Mouse (Mus musculus) thymus, adult 18-20 months (tissue): ENCODE data around the gene Dab1.

Experiments
- DNase-seq, 2 experiments: peaks; one replicate each; pipeline ENCODE4 v3.0.0; 2022; ENCODE audit warnings: mixed read lengths in 2 of 2

Dab1 gene

DNA sequence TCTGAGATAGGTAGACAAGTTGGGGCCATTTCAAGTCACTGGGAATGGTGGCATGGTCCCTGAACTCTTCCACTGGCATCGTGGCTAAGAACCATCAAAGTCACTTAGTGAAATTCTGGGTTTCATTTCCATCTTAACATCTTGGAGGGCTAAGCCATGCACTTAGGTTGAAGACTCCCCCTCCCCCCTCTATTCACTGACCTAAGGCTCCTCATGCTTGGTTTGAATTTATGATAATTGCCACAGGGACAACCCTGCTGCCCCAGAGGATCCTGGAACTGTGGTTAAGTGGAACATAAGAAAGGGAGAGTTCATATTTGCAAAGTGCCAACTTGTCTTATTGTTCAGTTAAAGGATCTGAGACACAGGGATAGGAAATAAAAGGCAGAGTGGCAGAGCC lies 375.2 kb downstream of the Dab1 start:
- no peak for DNase-seq

DNA sequence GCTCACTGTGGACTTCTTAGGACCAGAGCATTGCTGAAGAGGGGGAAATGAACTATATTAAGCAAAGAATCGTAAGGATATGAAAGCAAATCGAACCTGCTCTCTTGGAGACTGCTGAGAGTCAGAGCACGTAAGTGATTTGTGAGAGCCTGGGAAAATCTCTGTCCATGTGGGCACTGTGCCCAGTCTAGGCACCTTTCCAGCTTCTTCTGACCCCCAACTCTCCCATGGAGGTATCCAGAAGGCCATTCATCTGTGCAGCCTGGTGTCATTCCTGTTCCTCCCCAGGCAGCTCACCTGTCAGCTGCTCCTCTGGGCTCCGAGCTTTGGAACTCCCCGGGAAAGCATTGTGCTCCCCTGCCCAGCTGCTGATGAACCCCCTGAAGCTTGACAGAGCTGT lies 389.2 kb downstream of the Dab1 start:
- no peak for DNase-seq

DNA sequence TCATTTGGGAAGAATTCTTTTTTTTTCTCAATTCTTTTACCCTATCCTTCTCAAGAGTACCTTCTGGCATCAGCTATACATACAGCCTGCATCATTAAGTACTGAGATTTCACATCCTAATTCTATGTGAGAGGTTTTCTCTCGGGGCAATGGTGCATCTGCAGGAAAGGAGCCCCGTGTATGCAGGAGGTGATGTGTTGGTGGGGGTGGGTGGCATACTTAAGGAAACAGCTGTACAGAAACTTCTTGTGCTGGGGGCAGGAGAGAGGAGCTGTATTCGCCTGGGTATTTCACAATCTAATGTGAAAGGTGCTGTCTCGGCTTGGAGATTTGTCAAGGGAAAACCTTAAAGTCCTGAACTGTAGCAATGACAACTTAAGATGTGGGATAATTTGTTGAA lies 392.5 kb downstream of the Dab1 start:
- no peak for DNase-seq

DNA sequence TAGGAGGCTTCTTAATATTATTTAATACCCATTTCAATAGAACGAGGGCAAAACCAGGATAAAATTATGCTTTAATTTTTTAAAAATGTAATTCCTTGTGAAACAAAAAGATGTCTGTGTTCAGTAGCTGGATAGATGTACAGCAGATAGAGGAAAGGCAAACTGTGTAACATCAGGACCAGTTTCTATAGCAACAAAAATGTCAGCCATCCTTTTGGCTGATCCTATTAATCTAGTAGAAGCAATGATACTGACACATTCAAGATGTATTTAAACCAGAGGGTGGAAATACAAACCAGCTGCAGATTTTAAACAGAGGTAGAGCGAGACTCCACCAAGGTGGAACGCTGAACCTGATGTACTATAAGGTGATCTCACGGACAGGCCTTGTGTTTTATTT lies 393.0 kb downstream of the Dab1 start:
- DNase-seq = no peak

DNA sequence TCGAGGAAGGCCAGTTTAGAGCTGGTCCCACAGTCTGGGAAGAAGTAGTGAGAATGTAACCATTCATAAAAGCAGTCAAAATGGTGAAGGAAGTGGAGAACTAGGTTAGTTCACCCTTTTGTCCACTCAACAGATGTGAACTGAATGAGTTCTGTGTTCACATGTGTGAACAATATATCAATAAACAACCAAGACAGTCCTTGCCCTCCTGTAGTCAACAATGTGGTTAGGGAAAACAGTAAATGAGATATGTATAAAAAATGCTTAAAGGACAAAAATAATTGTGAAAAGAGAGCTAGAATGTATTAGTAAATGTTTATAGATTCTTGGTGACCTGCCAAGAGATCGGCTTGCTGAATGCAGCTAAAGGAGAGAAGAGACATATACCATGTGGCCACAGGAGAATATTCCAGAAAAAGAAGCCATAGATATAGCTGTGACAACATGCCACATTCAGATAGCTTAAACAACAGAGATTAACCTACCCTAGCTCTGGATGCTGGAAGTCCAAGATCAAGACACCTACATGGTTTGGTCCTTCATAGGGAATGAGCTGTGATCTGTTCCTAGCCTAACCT lies 406.0 kb downstream of the Dab1 start:
- no peak for DNase-seq

DNA sequence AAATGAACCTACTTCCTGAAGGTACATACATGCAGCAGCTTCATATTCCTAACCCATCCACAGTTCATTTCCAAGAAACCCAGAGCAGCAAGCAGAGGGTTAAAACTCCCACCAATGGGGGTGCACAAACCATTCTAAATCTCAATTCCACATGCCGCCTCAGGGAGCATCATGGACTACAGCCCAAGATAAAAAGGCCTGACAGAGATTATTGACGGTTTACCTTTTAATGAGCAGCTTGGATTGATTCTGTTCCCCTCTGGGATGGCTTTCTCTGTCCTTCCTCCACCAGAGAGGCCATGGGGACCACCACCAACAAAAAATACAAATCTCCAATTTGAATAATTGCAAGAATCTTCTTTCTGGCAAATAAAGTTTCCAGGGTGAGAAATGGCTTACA lies 407.7 kb downstream of the Dab1 start:
- DNase-seq = no peak

DNA sequence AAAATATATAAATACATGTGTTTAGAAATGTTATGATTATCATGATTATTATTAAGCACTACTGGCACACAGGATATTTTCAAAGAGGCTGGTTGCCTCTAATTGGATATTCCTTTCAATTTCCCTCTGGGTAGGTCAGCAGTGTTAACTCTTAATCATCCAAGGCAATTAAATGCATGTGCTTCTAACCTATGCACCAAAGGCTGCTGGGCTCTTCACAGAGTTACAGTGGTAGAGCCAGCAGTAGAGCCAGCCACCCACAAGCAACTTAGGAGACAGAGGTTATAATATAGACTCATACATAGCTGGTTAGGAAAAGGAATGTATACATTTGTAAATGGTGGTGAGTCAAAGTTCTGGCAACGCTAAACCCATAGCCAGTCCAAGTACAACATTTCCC lies 408.1 kb downstream of the Dab1 start:
- no peak for DNase-seq

DNA sequence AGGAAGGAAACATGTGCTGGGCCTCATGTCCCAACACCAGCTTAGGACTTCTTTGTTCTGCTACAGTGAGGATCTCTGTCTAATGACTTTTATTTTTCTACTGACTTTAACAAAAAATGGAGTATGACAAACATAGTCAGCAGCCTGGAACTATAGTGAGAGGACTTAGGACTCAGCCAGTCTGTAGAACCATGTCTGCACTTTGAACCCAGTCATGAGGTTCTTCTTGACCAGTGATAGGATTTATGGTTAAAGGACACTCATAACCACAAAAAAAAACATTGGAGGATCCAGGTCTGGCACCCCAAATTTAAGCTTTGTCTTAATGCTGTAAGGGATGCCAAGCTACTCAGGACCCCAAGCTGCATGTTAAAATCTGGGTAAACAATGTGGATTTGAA lies 416.9 kb downstream of the Dab1 start:
- no peak for DNase-seq

DNA sequence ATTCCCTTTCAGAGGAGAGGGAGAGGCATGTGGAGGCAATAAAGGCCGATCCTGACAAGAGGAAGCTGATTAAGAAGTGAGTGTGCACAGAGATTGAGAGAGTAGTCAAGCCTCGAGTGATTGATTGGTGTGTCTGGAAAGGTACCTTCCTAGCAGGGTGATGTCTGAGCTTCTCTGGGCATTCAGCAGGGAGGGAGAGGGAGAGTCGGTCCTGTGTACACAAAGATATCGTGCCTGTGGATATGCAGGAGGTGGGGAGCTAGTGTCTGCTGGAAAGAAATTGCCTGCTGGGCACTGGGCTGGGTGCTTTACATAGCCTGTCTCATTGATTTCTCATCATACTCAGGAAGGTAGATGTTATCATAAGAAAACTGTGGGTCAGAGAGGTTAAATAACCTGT lies 420.4 kb downstream of the Dab1 start:
- DNase-seq = no peak

DNA sequence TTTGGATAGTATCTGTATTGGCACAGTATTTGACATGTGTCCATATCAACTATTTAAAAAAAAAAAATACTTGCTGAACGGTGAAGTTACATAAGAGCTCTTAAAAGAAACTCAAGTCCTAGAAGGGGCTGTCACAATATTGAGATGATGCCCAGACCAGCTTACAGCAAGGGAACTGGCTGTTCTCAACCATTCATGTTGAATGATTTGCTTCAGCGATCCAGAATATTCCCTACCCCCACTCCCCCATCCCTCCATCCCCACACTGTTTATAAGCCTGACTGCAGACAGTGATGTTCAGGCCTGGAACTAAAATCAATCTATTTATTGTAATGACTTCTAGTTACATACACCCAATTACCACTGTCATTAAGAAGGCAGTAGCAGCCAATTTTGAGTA lies 424.3 kb downstream of the Dab1 start:
- no peak for DNase-seq

DNA sequence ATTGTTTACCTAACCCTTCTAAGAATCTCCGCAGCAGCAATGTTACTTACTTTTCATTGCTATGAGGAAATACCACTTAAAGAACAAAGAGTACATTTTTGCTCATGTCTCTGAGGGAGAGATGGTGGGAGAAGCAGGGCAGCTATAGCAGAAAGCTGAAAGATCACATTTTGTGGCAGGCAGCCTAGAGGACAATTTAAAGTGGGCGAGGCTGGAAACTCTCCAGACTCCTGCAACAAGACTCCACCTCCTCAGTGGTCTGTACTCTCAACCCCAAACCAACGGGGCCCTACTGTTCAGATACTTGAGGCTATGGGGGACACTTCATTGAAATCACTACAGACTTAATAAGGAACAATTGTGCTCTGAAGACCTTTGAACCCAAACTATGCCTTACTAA lies 425.5 kb downstream of the Dab1 start:
- DNase-seq = no peak

DNA sequence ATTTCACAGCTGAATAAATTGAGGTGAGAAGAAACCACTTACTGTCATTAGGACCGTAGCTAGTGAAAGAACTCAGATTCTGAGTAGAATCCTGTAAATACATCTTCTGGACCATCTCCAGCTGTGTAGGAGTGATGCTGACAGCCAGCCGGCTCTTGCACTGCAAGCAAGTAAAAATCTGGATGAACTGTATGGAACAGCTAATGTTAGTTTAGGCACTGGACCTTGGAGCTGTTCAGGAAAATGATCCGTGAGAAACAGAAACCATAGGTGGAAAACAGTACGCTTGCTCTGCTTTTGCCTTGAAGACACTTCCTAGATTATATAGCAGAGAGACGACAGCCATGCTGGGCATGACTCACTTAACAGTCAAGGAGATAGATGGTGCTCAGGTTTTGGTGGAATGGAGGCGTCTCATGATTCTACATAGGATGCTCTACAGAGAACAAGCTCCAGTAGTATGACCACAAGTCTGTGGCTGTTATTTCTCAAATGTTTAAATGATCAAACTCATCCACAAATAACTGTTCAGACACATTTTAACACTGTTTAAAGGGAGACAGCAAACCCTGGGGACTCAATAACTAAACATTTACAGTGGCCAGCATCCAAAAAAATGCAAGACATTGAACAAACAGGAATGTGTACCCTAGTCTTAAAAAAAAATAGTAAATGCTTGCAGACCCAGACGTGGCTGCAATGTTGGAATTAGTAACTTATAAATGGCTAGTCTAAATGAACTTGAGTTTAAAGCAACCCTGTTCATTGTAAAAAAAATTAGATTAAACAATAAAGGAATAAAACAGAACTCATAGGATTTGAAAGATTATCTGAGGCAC lies 429.0 kb downstream of the Dab1 start:
- DNase-seq = no peak

DNA sequence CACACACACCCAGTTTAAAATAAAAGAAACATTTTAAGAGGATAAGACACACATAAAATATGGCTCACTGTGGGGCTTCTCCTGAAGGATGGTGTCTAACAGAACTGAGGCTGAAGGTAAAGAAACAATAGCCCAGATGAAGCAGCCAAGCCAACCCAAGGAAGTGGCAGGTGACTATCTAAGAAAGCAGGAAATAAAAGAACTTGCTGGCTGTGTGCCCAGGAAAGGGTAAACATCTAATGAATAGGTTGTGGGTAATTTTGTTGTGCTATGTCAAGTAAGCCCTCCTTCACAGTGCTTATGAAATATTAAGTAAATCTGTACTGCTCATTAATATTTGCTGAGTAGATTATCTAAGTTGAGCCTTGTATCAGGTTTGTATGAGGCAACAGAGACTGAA lies 438.0 kb downstream of the Dab1 start:
- DNase-seq = no peak

DNA sequence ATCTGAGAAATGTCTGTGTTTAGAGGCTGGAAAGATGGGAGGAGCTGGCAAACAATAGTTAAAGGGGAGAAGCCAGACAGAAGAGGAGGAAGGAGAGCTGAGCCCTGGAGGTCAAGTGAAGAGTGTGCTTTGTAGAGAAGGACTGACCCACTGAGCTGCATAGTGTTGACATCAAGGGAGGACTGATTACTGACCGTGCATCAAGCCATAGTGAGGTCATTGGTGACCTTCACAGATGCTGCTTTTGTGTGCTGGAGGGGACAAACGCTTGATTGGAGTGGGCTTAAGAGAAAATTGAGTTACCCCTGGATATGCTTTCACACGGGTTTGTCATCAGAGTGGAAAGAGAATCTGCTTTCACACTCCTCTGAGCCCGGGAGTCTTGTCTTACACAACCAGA lies 440.4 kb downstream of the Dab1 start:
- DNase-seq = no peak

DNA sequence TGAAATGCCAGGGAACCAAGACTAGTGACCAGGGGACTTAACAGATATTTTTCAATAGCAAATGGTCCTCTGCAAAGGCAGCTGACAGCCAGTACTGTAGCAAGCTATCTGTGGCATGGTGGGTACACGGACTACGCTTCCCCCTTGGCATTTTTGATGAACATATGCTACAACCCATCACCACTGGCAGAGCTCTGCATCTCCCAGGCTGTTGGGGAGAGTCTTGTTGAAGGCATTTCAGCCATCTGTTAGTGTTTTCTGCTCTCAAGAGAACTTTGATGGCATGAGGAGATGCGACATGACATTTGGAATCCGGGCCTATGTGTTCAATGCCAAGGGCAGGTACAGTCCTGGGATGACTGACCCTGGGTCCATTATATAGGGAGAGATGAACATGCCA lies 443.2 kb downstream of the Dab1 start:
- no peak for DNase-seq

DNA sequence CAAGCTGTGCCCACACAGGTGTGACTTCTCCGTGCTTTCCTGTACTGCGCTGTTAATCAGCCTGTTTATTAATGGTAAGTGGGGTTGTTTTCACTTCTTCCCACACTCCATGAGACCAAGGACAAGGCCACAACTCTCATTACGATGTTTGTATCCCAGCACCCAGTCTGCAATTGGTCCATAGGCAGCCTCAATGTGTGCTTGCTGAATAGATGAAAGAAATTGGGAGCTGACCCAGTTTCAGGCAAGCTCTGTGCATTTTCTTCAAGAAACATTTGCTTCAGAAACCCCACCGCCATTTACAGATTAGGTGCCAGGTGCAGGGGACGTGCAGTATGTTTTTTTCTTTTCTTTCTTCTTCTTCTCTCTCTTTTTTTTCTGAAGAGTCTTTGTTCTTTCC lies 447.7 kb downstream of the Dab1 start:
- DNase-seq = no peak

DNA sequence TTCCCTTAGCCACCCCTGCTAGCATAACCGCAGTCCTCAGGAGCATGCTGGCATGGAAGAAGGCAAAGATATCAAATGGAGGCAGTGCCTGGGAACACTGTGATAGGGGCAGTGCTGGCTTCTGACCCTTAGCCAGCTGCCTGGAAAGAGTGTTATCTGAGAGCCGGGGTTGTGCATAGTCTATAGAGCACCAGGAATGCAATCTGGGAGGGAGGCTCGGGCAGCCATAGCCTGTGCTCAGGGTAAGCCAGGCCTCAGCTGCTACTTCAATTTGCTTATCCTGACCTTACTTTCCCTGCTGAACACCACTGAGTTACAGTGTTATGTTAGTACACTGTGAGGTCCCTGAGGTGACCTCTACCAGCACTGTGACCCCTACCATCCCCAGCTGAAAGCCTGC lies 448.6 kb downstream of the Dab1 start:
- DNase-seq = no peak

DNA sequence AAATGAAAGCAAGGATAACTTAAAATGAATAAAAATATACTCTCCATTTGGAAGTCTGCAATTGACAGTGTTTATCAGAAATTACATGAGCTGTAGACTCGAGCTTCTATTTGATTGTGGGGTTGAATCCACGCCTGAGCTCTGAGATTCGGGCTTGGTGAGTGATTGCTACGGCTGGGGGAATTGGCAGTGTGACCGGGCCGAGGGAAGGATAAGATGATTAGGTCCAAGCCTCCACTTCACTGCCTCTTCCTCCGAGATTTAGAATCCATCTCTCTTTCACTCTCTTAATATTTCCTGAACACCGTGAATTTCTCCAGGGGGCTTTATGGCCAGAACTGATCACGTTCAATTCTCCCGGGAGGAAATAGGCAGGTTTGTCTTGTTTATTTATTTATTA lies 452.1 kb downstream of the Dab1 start:
- no peak for DNase-seq

DNA sequence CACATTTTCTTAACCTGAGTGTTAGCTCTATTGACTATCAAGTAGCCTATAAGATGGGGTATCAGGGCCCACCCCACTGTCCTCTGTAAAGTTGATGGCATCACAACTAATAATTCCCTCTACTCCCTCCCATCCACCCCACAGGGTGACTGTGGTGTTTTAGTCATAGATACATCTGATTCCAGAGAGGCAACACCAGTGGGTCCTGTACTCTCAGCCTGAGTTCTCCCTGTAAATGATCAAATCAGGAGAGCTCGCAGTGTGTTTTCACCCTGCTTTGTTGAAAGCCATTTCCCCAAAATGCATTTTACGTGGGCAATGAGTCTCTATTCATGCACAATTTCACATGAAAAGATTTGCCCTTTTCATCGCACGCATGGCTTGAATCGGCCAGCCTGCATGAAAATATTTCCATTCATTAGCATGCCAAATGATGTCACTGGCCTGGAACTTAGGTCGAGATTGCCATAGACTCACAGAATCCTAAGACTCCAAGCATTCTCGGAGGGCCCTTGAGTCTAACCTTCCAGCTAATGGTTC lies 454.8 kb downstream of the Dab1 start:
- no peak for DNase-seq

DNA sequence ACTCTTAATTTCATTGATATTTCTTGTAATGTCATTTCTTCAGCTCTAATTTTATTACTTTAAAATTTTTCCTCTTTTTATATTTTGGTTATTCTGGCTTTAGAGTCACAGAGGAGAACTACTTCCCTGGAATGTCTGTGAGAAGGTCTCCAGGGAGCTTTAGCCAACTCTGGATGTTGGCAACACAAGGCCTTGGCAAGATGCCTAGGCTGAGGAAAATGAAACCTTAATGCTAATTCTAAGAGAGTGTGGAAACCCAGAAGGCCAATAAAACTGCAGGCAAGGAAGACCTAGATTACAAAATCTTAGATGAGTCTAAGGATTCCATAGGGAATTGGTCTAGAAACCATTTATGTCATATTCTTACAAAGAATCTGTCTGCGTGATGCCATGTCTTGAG lies 458.6 kb downstream of the Dab1 start:
- no peak for DNase-seq

DNA sequence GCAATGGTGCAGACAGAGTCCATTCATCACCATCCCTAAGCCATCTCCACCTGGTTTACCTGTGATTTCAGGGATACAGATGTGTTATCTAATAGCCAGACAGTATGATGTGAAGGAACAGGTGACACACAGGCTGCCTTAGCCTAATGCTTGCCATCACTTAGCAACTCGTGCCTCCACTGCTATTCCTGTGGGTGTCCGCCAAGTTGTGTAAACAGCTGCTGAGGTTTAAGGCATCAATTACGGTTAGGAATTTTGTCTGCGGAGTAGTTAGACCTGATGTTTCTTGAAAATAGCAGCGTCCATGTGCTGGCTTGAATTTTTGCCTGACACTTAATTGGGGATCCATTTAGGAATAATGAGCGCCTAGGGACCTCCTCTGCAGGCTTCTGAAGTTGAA lies 487.1 kb downstream of the Dab1 start:
- DNase-seq = no peak

DNA sequence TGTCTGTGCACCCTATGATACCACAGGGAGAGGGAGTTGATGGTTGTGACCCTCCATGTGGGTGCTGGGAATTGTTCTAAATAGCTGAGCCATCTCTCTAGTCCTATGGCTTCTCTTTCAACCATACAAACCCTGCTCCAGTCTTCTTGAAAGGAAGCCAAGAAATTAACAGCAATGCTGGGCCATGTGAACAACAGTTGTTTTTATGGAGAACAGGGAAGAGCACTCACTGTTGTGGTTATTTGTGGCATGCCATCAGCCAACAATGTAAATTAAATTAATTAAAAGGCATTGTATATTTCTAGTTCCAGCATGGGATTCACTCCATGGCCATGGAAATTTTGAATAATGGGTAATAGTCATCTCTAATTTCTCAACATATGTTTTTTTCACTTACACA lies 492.5 kb downstream of the Dab1 start:
- no peak for DNase-seq

DNA sequence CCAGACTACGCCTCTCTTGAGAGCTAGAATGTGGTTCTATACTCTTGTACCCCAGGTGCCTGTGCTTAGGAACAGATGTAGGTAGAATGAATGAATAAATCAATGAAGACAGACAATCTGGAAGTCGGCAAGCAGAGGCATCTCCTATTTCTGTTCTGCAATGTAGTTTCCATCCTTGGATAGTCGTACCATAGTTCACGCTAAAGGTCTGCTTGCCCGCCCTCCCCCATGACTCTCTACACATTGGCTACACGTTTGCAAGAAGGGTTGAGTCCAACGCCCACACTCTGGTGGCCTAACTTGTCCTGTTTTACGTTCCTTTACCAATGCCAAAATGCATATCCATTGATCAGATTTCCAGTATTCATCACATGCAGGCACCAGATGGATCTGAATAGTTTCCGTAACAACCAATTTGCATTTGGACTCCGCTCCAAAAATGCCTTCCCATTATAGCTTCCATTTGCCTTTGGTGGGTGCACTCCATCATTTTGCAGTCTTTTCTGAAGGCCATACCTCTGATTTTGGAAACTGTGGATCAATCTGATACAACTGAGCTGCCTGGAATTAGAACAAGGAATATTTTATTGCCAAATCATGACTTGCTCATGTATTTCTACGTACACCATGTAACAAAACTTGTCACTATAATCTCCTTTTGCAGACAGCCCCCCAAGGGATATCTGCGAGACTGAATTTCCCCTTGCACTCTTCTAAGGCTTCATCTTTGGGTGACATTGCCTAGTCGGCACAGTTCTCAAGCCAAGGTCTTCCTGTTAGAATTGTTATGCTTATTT lies 494.2 kb downstream of the Dab1 start:
- no peak for DNase-seq

DNA sequence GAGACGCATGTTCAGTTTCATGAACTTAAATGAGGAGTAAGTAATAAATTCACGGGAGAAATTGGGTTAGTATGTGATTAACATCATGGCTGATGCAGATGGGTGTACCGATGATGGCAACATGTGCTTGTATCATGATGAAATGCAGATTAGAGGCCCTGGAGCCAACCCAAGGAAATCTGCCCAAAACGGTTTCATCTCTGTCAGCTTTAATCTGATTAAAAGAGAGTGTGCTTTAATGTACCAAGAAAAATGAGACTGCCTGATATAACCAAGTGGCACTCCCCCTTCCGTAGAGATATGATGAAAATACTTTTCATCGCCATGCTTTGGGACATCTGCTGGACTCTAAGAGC lies 494.8 kb downstream of the Dab1 start:
- DNase-seq = no peak
